Mouse (Mus musculus) lung, postnatal 25 days (tissue): ENCODE results near the gene Cenpj.
A peak's percentile ranks its signal among the peaks of the same experiment; 100 is the strongest.

ENCODE experiments used
- DNase-seq: peaks from one replicate; pipeline ENCODE4 v3.0.0; 2022; ENCODE audit warnings: low spot score

The Cenpj gene

GRCm38 (mm10) chr14:56575416-56575815 lies at the start of gene Cenpj, which contains the start of gene Parp4:
Gene Cenpj (minus strand): TSS chr14:56575425.
Gene Parp4 (plus strand): TSS chr14:56575619.
- DNase-seq = peak; percentile 95

GRCm38 (mm10) chr14:56620425-56620824 lies 45.2 kb upstream of the Cenpj start:
- DNase-seq = peak; percentile 43

- no peak for DNase-seq
Observed at GRCm38 (mm10) chr14:56617470-56617869, 42.2 kb upstream of the Cenpj start.

GRCm38 (mm10) chr14:56613212-56613611 lies 38.0 kb upstream of the Cenpj start:
- DNase-seq = no peak

- no peak for DNase-seq
Observed at GRCm38 (mm10) chr14:56605136-56605535, 29.9 kb upstream of the Cenpj start.

GRCm38 (mm10) chr14:56604438-56604837 lies 29.2 kb upstream of the Cenpj start:
- DNase-seq = no peak

- no peak for DNase-seq
Observed at GRCm38 (mm10) chr14:56602069-56602468, 26.8 kb upstream of the Cenpj start.

GRCm38 (mm10) chr14:56598759-56599158 lies 23.5 kb upstream of the Cenpj start:
- DNase-seq = peak; percentile 31

GRCm38 (mm10) chr14:56594811-56595210 lies 19.6 kb upstream of the Cenpj start:
- DNase-seq = no peak

GRCm38 (mm10) chr14:56592191-56592590 lies 17.0 kb upstream of the Cenpj start:
- no peak for DNase-seq

- no peak for DNase-seq
Observed at GRCm38 (mm10) chr14:56582294-56582693, 7.1 kb upstream of the Cenpj start.

- DNase-seq = no peak
Observed at GRCm38 (mm10) chr14:56581117-56581516, 5.9 kb upstream of the Cenpj start.

- no peak for DNase-seq
Observed at GRCm38 (mm10) chr14:56579011-56579410, 3.8 kb upstream of the Cenpj start.

GRCm38 (mm10) chr14:56575969-56576901 lies 1.0 kb upstream of the Cenpj start:
- DNase-seq = no peak

- no peak for DNase-seq
Observed at GRCm38 (mm10) chr14:56572546-56572945, 2.7 kb downstream of the Cenpj start.

- DNase-seq = peak; percentile 96
Observed at GRCm38 (mm10) chr14:56571310-56572093, 3.7 kb downstream of the Cenpj start.

- DNase-seq = no peak
Observed at GRCm38 (mm10) chr14:56569041-56569440, 6.2 kb downstream of the Cenpj start.

GRCm38 (mm10) chr14:56567476-56567875 lies 7.7 kb downstream of the Cenpj start:
- DNase-seq = no peak

- DNase-seq = no peak
Observed at GRCm38 (mm10) chr14:56559134-56559533, 16.1 kb downstream of the Cenpj start.

GRCm38 (mm10) chr14:56554716-56555115 lies 20.5 kb downstream of the Cenpj start:
- no peak for DNase-seq

- no peak for DNase-seq
Observed at GRCm38 (mm10) chr14:56553331-56553730, 21.9 kb downstream of the Cenpj start.

- DNase-seq = no peak
Observed at GRCm38 (mm10) chr14:56552924-56553323, 22.3 kb downstream of the Cenpj start.

- DNase-seq = no peak
Observed at GRCm38 (mm10) chr14:56550960-56551359, 24.3 kb downstream of the Cenpj start.
